Comparison of ENCODE assay signal across 7 mouse cellular contexts in the genomic region with DNA sequence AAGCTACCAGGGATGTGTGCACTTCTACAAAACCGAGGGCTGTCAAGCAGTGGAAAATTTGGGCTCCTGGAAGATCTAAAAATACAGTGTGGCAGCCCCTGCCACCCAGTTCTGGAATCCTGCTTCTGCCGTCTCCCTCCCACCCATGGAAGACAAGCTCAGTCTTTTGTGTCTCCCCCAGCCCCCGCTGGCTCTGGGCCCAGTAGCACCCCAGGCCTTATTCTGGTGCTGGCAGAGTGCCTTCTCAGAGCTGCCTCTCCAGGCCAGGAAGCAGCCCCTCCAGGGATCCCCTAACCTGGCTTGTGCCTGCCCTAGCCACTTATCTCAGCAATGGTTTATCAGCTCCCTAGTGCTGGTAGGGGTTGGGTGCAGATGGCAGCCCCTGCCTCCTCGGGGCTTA. TPM values are rescaled to one million over a fixed set of nuclear protein-coding genes. Genes with fewer than 3 reads are reported as not detected.
DNase-seq lines count a peak whose midpoint lies in the region; ATAC-seq lines count a peak whose summit lies in the region.

No protein-coding gene starts in this region.

- ATAC-seq in embryonic facial prominence, embryonic 13.5 days (ENCODE audit: insufficient number of reproducible peaks, insufficient read depth, low FRiP score, low TSS enrichment, low read depth): no peak
- no peak for ATAC-seq in cerebellum, adult (ENCODE audit: insufficient number of reproducible peaks, low FRiP score, low TSS enrichment)

- H3K4me1 ChIP-seq in embryonic facial prominence, embryonic 13.5 days: peaks cover 55% of the 10 kb centered on the region

- H3K4me2 ChIP-seq in embryonic facial prominence, embryonic 13.5 days: no peak overlapping the region

- no peaks in the 10 kb centered on the region for H3K9me3 ChIP-seq in embryonic facial prominence, embryonic 13.5 days

- peak overlapping the region; percentile 49; the same call in 1 of the 2 replicates for H3K9ac ChIP-seq in embryonic facial prominence, embryonic 13.5 days

- WGBS in embryonic facial prominence, embryonic 13.5 days: 28% methylated on average over 4 of the region's 4 CpGs

- H3K4me3 ChIP-seq in embryonic facial prominence, embryonic 13.5 days: no peak overlapping the region

- H3K27ac ChIP-seq in embryonic facial prominence, embryonic 13.5 days: peak overlapping the region; percentile 84

- DNase-seq in left cerebral cortex, adult 18-20 months (ENCODE audit: low spot score in 2 of 2): peak; percentile 73 to 84
- DNase-seq in left cerebral cortex, adult 11 months (ENCODE audit: low spot score): no peak
- peak; percentile 21 for DNase-seq in induced T-regulatory cell, adult 2 months (ENCODE audit: low read depth)
- peak; percentile 75 for DNase-seq in right cerebral cortex, postnatal 14 days
- DNase-seq in urinary bladder, adult 2 months (ENCODE audit: low spot score): no peak

- no peaks in the 10 kb centered on the region for H3K36me3 ChIP-seq in embryonic facial prominence, embryonic 13.5 days

- H3K27me3 ChIP-seq in embryonic facial prominence, embryonic 13.5 days: no peaks in the 10 kb centered on the region

RNA-seq across cellular contexts. Expression of a gene that starts 6.4 kb away (rescaled TPM):
- 100 to 1,000 TPM; 127 to 138 TPM for total RNA-seq in left cerebral cortex, adult 18-20 months (2021)
- polyA plus RNA-seq in embryonic facial prominence, embryonic 13.5 days (2015; fragmentation: Nextera tagmentation; extraction: Ambion mirVana): 4.8 and 7.3 TPM in 2 replicates
- 37.4 and 52.8 TPM in 2 replicates for polyA plus RNA-seq in urinary bladder, adult 2 months (2012; rRNA removed)

RNA-seq across cellular contexts. Expression of a gene that starts 24.9 kb away (rescaled TPM):
- total RNA-seq in left cerebral cortex, adult 18-20 months (2021): 10 to 100 TPM; 16.4 to 19.7 TPM
- 4.3 and 4.4 TPM in 2 replicates for polyA plus RNA-seq in embryonic facial prominence, embryonic 13.5 days (2015; fragmentation: Nextera tagmentation; extraction: Ambion mirVana)
- 19.5 and 26.9 TPM in 2 replicates for polyA plus RNA-seq in urinary bladder, adult 2 months (2012; rRNA removed)

RNA-seq across cellular contexts. Expression of a gene that starts 49.5 kb away (rescaled TPM):
- 10 to 100 TPM; 21.6 to 22.0 TPM for total RNA-seq in left cerebral cortex, adult 18-20 months (2021)
- 249 and 252 TPM in 2 replicates for polyA plus RNA-seq in embryonic facial prominence, embryonic 13.5 days (2015; fragmentation: Nextera tagmentation; extraction: Ambion mirVana)
- polyA plus RNA-seq in urinary bladder, adult 2 months (2012; rRNA removed): 62.6 and 71.8 TPM in 2 replicates

Comparison
In these comparisons a context has a peak if more than half of its experiments do, and no peak if none do; other contexts are left out.
1. DNase-seq: peak in left cerebral cortex, adult 18-20 months (2 of 2), induced T-regulatory cell, adult 2 months (single experiment) and right cerebral cortex, postnatal 14 days (single experiment); none in left cerebral cortex, adult 11 months (single experiment) and urinary bladder, adult 2 months (single experiment).